Mouse (Mus musculus) midbrain, embryonic 14.5 days (tissue): ENCODE measurements around the gene Pla2g6. TPM values are rescaled to one million over a fixed set of nuclear protein-coding genes. Genes with fewer than 3 reads are reported as not detected.
A peak's percentile ranks its signal among the peaks of the same experiment; 100 is the strongest.

Experiments
- ATAC-seq: fragments of 200-750 bp; cut with Nextera tagmentation; 2 replicates; pipeline ENCODE4 v1.8.0; 2017; ENCODE audit warnings: moderate number of reproducible peaks, moderate library complexity; ENCODE audit not compliant: low FRiP score, low TSS enrichment
- DNase-seq: peaks from one replicate; pipeline ENCODE4 v3.0.0-alpha.2; 2015
- H3K27ac ChIP-seq: fragments of 300-500 bp; sonication (generic); replicated peaks from 2 replicates; pipeline ENCODE4 v1.5.1; 2014; ENCODE audit warnings: mild to moderate bottlenecking, low read depth, low read length, moderate library complexity
- H3K27me3 ChIP-seq: fragments of 300-500 bp; sonication (generic); 2 replicates; pipeline ENCODE4 v1.6.1; 2014; ENCODE audit warnings: low read length, control low read depth, mixed read lengths; ENCODE audit not compliant: control insufficient read depth, insufficient read depth
- H3K36me3 ChIP-seq: fragments of 300-500 bp; sonication (generic); 2 replicates; pipeline ENCODE4 v1.6.1; 2014; ENCODE audit warnings: low read length, control low read depth; ENCODE audit not compliant: control insufficient read depth, insufficient read depth
- H3K4me1 ChIP-seq: fragments of 300-500 bp; sonication (generic); 2 replicates; pipeline ENCODE4 v1.6.1; 2014; ENCODE audit warnings: mild to moderate bottlenecking, antibody characterized with exemption, low read length, control low read depth; ENCODE audit not compliant: control insufficient read depth, insufficient read depth
- H3K4me2 ChIP-seq: fragments of 300-500 bp; sonication (generic); 2 replicates; pipeline ENCODE4 v1.6.1; 2014; ENCODE audit warnings: mild to moderate bottlenecking, low read length, moderate library complexity
- H3K4me3 ChIP-seq: fragments of 300-500 bp; sonication (generic); replicated peaks from 2 replicates; pipeline ENCODE4 v1.5.1; 2014; ENCODE audit warnings: low read depth, low read length
- H3K9ac ChIP-seq: fragments of 300-500 bp; sonication (generic); replicated peaks from 2 replicates; pipeline ENCODE4 v1.6.1; 2014; ENCODE audit warnings: mild to moderate bottlenecking, low read length, moderate library complexity
- H3K9me3 ChIP-seq: fragments of 300-500 bp; sonication (generic); 2 replicates; pipeline ENCODE4 v1.6.1; 2016; ENCODE audit warnings: low read length, control low read depth, mixed read lengths; ENCODE audit not compliant: control insufficient read depth
- WGBS: fragments of 180-500 bp; shearing (Covaris S2); extraction: QIAGEN DNeasy Blood & Tissue Kit; methylation state at CpG from one replicate; pipeline ENCODE4 v1.1.7; 2014; 5-methylcytosine and 5-hydroxymethylcytosine counted together
- microRNA counts: library from miRNA; unstranded; fragments of <30 nt; microRNA quantifications from one replicate; lab custom pipeline; 2016
- microRNA-seq: library from miRNA; unstranded; fragments of <30 nt; microRNA quantifications from one replicate; pipeline ENCODE4, GENCODE M21; 2016
- polyA plus RNA-seq: library from polyadenylated mRNA; unstranded; fragments of >200 nt; fragmentation: Nextera tagmentation; extraction: Ambion mirVana; gene quantifications from 2 replicates; pipeline ENCODE4 v1.2.1, GENCODE M21; 2014

Pla2g6 gene
- polyA plus RNA-seq, 1 experiment from 2014 or later = 28.2 TPM

GRCm38 (mm10) chr15:79242574-79243233 is 85.5 kb downstream of the Pla2g6 start:
- Histone ChIP-seq H3K9ac (no peak overlapping the region), H3K9me3 (no peaks in the 10 kb centered on the region), H3K4me3 (no peak overlapping the region), H3K4me1 (0 out of 2 replicates have a peak, but pooled peaks cover 3% of the 10 kb centered on the region), H3K36me3 (peaks cover 83% of the 10 kb centered on the region), H3K27me3 (no peaks in the 10 kb centered on the region), H3K27ac (no peak overlapping the region), H3K4me2 (no peak overlapping the region)
- ATAC-seq (peak; percentile 6; the same call in 1 of the 2 replicates), DNase-seq (no peak)
- WGBS = 73% methylated on average over 13 of the region's 13 CpGs

GRCm38 (mm10) chr15:79238036-79238435 is 90.2 kb downstream of the Pla2g6 start:
- 73% methylated on average over 6 of the region's 6 CpGs for WGBS
- no peak for ATAC-seq
- Histone ChIP-seq H3K36me3 (peaks cover 77% of the 10 kb centered on the region), H3K27ac (no peak overlapping the region), H3K4me3 (no peak overlapping the region), H3K4me1 (no peaks in the 10 kb centered on the region), H3K9ac (no peak overlapping the region), H3K27me3 (no peaks in the 10 kb centered on the region), H3K9me3 (no peaks in the 10 kb centered on the region), H3K4me2 (no peak overlapping the region)
- DNase-seq = no peak

MicroRNAs within 50 kb of the gene (microRNA counts, 519-probe panel; counts per million panel counts)
- microRNA mmu-miR-1943 (lab: Ali Mortazavi, UCI) = not detected

Small RNA genes within 50 kb of the gene (microRNA-seq; reads per million reads assigned to microRNA genes)
- gene Mir1943 = 1.8 reads per million, percentile 8 among the genes with 10 or more reads in this experiment

Other genes starting within 250 kb of the Pla2g6 start
- gene Micall1, start 219.5 kb downstream of the Pla2g6 start, polyA plus RNA-seq = 11.8 and 11.9 TPM in 2 replicates
- 287 and 355 TPM in 2 replicates for gene Polr2f, start 187.4 kb downstream of the Pla2g6 start, polyA plus RNA-seq
- gene 1700088E04Rik, start 187.1 kb downstream of the Pla2g6 start, polyA plus RNA-seq = 14.0 and 17.3 TPM in 2 replicates
- gene Sox10, start 163.2 kb downstream of the Pla2g6 start, polyA plus RNA-seq = 1.5 and 2.3 TPM in 2 replicates
- gene Pick1, start 99.2 kb downstream of the Pla2g6 start, polyA plus RNA-seq = 47.7 and 74.3 TPM in 2 replicates
- 1.6 TPM in 2 replicates for gene Gm49486, start 99.0 kb downstream of the Pla2g6 start, polyA plus RNA-seq
- gene Slc16a8, start 73.6 kb downstream of the Pla2g6 start, polyA plus RNA-seq = 0.28 and 0.34 TPM in 2 replicates
- 1.9 and 2.0 TPM in 2 replicates for gene Baiap2l2, start 42.9 kb downstream of the Pla2g6 start, polyA plus RNA-seq
- 1.0 and 1.2 TPM in 2 replicates for gene Maff, start 18.2 kb upstream of the Pla2g6 start, polyA plus RNA-seq
- gene Tmem184b, start 75.2 kb upstream of the Pla2g6 start, polyA plus RNA-seq = 32.2 and 36.6 TPM in 2 replicates
- gene Csnk1e, start 127.2 kb upstream of the Pla2g6 start, polyA plus RNA-seq = 225 and 226 TPM in 2 replicates
- gene Kcnj4, start 176.9 kb upstream of the Pla2g6 start, polyA plus RNA-seq = 0.23 TPM in 1 of 2 replicates, not detected in the other
- 5.4 and 7.1 TPM in 2 replicates for gene Kdelr3, start 188.0 kb upstream of the Pla2g6 start, polyA plus RNA-seq
- gene Ddx17, start 218.4 kb upstream of the Pla2g6 start, polyA plus RNA-seq = 115 and 137 TPM in 2 replicates